Mouse (Mus musculus) E14TG2a.4 (cell line): ENCODE measurements at regions not wholly inside any gene's neighbourhood (a gene's known extent, or its start where the extent isn't known, plus 50 kb on each side); places are given as distances from the start of the nearest gene placed in this dataset.

Experiments used
- CTCF ChIP-seq: conservative IDR thresholded peaks from 2 replicates; pipeline ENCODE4 v1.5.1; 2014; ENCODE audit warnings: low read length
- POU5F1 ChIP-seq: IDR thresholded peaks from 2 replicates; pipeline ENCODE4 v1.6.1; 2014; ENCODE audit warnings: low read length, borderline replicate concordance

GRCm38 (mm10) chr5:45214475-45214874 is 235.6 kb downstream of the Qdpr start:
- TF ChIP-seq CTCF, result no peak
- no peak for TF ChIP-seq POU5F1
